Mouse (Mus musculus): ENCODE measurements around the gene Nop14. TPM values are rescaled to one million over a fixed set of nuclear protein-coding genes. Genes with fewer than 3 reads are reported as not detected.
A peak's percentile ranks its signal among the peaks of the same experiment; 100 is the strongest.

Nop14 gene
- polyA plus RNA-seq, 1 experiment: 19.5 TPM

GRCm38 (mm10) chr5:34669493-34669892 is 9.5 kb upstream of the Nop14 start:
- no peak for DNase-seq
- no peak overlapping the region for H3K27ac ChIP-seq (ENCODE audit: control insufficient read depth, insufficient read depth, low read length)
- H3K36me3 ChIP-seq (ENCODE audit: control insufficient read depth, insufficient read depth, low read length): peaks cover 5% of the 10 kb centered on the region; the same call in 1 of the 2 replicates
- H3K27me3 ChIP-seq (ENCODE audit: control insufficient read depth, insufficient read depth, low read length): no peaks in the 10 kb centered on the region; the same call in 1 of the 2 replicates
- no peak overlapping the region for H3K4me3 ChIP-seq (ENCODE audit: control insufficient read depth, insufficient read depth, low read length)
- TF ChIP-seq POLR2A (IDR thresholded peaks at IDR 0.05; ENCODE audit: control insufficient read depth, extremely low read depth, insufficient read depth, low read length, poor library complexity) (no peak), CTCF (IDR thresholded peaks at IDR 0.05; ENCODE audit: borderline replicate concordance, control insufficient read depth, extremely low read depth, insufficient read depth, low read length, poor library complexity) (no peak)
- no peaks in the 10 kb centered on the region for H3K4me1 ChIP-seq (replicated peaks; ENCODE audit: control insufficient read depth, insufficient read depth, low read length)
- 97% methylated on average over 2 of the region's 2 CpGs for WGBS

- H3K27me3 ChIP-seq (ENCODE audit: control insufficient read depth, insufficient read depth, low read length): no peaks in the 10 kb centered on the region; the same call in 1 of the 2 replicates
- H3K4me3 ChIP-seq (ENCODE audit: control insufficient read depth, insufficient read depth, low read length): no peak overlapping the region
- H3K36me3 ChIP-seq (ENCODE audit: control insufficient read depth, insufficient read depth, low read length): no peaks in the 10 kb centered on the region
- H3K4me1 ChIP-seq (replicated peaks; ENCODE audit: control insufficient read depth, insufficient read depth, low read length): peaks cover 5% of the 10 kb centered on the region
- no peak for DNase-seq
- no peak overlapping the region for H3K27ac ChIP-seq (ENCODE audit: control insufficient read depth, insufficient read depth, low read length)
- TF ChIP-seq POLR2A (IDR thresholded peaks at IDR 0.05; ENCODE audit: control insufficient read depth, extremely low read depth, insufficient read depth, low read length, poor library complexity): no peak
- no peak for TF ChIP-seq CTCF (IDR thresholded peaks at IDR 0.05; ENCODE audit: borderline replicate concordance, control insufficient read depth, extremely low read depth, insufficient read depth, low read length, poor library complexity)
- WGBS: 100% methylated on average over 2 of the region's 2 CpGs
Observed at GRCm38 (mm10) chr5:34663231-34663630, 3.3 kb upstream of the Nop14 start.

- no peaks in the 10 kb centered on the region; the same call in 1 of the 2 replicates for H3K27me3 ChIP-seq (ENCODE audit: control insufficient read depth, insufficient read depth, low read length)
- 91% methylated on average over 4 of the region's 4 CpGs for WGBS
- no peak overlapping the region for H3K27ac ChIP-seq (ENCODE audit: control insufficient read depth, insufficient read depth, low read length)
- H3K4me3 ChIP-seq (ENCODE audit: control insufficient read depth, insufficient read depth, low read length): no peak overlapping the region
- TF ChIP-seq CTCF (IDR thresholded peaks at IDR 0.05; ENCODE audit: borderline replicate concordance, control insufficient read depth, extremely low read depth, insufficient read depth, low read length, poor library complexity) (no peak), POLR2A (IDR thresholded peaks at IDR 0.05; ENCODE audit: control insufficient read depth, extremely low read depth, insufficient read depth, low read length, poor library complexity) (no peak)
- 0 out of 2 replicates have a peak, but pooled peaks cover 4% of the 10 kb centered on the region for H3K36me3 ChIP-seq (ENCODE audit: control insufficient read depth, insufficient read depth, low read length)
- H3K4me1 ChIP-seq (replicated peaks; ENCODE audit: control insufficient read depth, insufficient read depth, low read length): peaks cover 5% of the 10 kb centered on the region
- DNase-seq: no peak
Observed at GRCm38 (mm10) chr5:34661909-34662308, 2.0 kb upstream of the Nop14 start.

- Histone ChIP-seq H3K4me1 (replicated peaks; ENCODE audit: control insufficient read depth, insufficient read depth, low read length) (peaks cover 5% of the 10 kb centered on the region), H3K27me3 (ENCODE audit: control insufficient read depth, insufficient read depth, low read length) (no peaks in the 10 kb centered on the region; the same call in 1 of the 2 replicates), H3K4me3 (ENCODE audit: control insufficient read depth, insufficient read depth, low read length) (peak overlapping the region; percentile 69), H3K27ac (ENCODE audit: control insufficient read depth, insufficient read depth, low read length) (peak overlapping the region; percentile 38), H3K36me3 (ENCODE audit: control insufficient read depth, insufficient read depth, low read length) (peaks cover 5% of the 10 kb centered on the region)
- TF ChIP-seq CTCF (IDR thresholded peaks at IDR 0.05; ENCODE audit: borderline replicate concordance, control insufficient read depth, extremely low read depth, insufficient read depth, low read length, poor library complexity) (no peak), POLR2A (IDR thresholded peaks at IDR 0.05; ENCODE audit: control insufficient read depth, extremely low read depth, insufficient read depth, low read length, poor library complexity) (no peak)
- under 1% methylated on average over 57 of the region's 57 CpGs for WGBS
- no peak for DNase-seq
Observed at GRCm38 (mm10) chr5:34660591-34661130, 713 bp upstream of the Nop14 start.

GRCm38 (mm10) chr5:34657556-34657955 is 2.4 kb downstream of the Nop14 start:
- TF ChIP-seq POLR2A (IDR thresholded peaks at IDR 0.05; ENCODE audit: control insufficient read depth, extremely low read depth, insufficient read depth, low read length, poor library complexity) (no peak), CTCF (IDR thresholded peaks at IDR 0.05; ENCODE audit: borderline replicate concordance, control insufficient read depth, extremely low read depth, insufficient read depth, low read length, poor library complexity) (no peak)
- H3K27ac ChIP-seq (ENCODE audit: control insufficient read depth, insufficient read depth, low read length): no peak overlapping the region
- 95% methylated on average over 8 of the region's 8 CpGs for WGBS

GRCm38 (mm10) chr5:34654881-34655280 is 5.1 kb downstream of the Nop14 start:
- peaks cover 2% of the 10 kb centered on the region; the same call in 1 of the 2 replicates for H3K4me1 ChIP-seq (replicated peaks; ENCODE audit: control insufficient read depth, insufficient read depth, low read length)
- DNase-seq: no peak
- 97% methylated on average over 9 of the region's 9 CpGs for WGBS
- H3K4me3 ChIP-seq (ENCODE audit: control insufficient read depth, insufficient read depth, low read length): no peak overlapping the region
- no peak overlapping the region for H3K27ac ChIP-seq (ENCODE audit: control insufficient read depth, insufficient read depth, low read length)
- H3K27me3 ChIP-seq (ENCODE audit: control insufficient read depth, insufficient read depth, low read length): no peaks in the 10 kb centered on the region
- H3K36me3 ChIP-seq (ENCODE audit: control insufficient read depth, insufficient read depth, low read length): peaks cover 59% of the 10 kb centered on the region
- TF ChIP-seq CTCF (IDR thresholded peaks at IDR 0.05; ENCODE audit: borderline replicate concordance, control insufficient read depth, extremely low read depth, insufficient read depth, low read length, poor library complexity) (no peak), POLR2A (IDR thresholded peaks at IDR 0.05; ENCODE audit: control insufficient read depth, extremely low read depth, insufficient read depth, low read length, poor library complexity) (no peak)

More at GRCm38 (mm10) chr5:34657556-34657955, 2.4 kb downstream of the Nop14 start:
- H3K4me1 ChIP-seq (replicated peaks; ENCODE audit: control insufficient read depth, insufficient read depth, low read length): peaks cover 5% of the 10 kb centered on the region
- DNase-seq: no peak
- no peaks in the 10 kb centered on the region for H3K27me3 ChIP-seq (ENCODE audit: control insufficient read depth, insufficient read depth, low read length)
- no peak overlapping the region for H3K4me3 ChIP-seq (ENCODE audit: control insufficient read depth, insufficient read depth, low read length)
- peaks cover 34% of the 10 kb centered on the region for H3K36me3 ChIP-seq (ENCODE audit: control insufficient read depth, insufficient read depth, low read length)
